Mouse (Mus musculus): ENCODE data around the gene Oprm1. TPM values are rescaled to one million over a fixed set of nuclear protein-coding genes. Genes with fewer than 3 reads are reported as not detected.

The Oprm1 gene
- total RNA-seq, 2 experiments from 2014 or later, result not detected

GRCm38 (mm10) chr10:6909763-6910162 lies 151.5 kb downstream of the Oprm1 start:
- Histone ChIP-seq H3K27ac (no peak overlapping the region), H3K4me3 (no peak overlapping the region)
- no peak for DNase-seq
- no peak for TF ChIP-seq CTCF (IDR thresholded peaks at IDR 0.05)
- intact Hi-C loops (cut with DNase I), result no loop called here

DNA sequence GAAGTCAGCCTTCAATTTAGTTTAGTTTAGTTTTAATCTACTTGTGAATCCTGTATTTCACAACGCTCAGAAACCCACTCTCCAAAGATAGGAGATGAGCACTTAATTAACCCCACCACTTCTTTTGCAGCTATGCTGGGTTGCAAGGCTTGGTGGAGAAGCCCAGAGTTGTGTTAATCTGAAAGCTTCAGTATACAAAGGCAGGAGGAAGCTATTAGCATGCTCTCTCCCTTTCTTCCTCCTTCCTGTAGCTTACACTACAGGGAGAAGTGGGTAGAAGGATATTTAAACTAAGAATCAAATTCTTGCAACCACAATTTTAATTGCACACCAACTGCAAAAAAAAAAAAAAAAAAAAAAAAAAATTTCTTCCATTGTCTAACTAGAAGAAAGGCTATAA lies 157.7 kb downstream of the Oprm1 start:
- Histone ChIP-seq H3K4me3 (no peak overlapping the region), H3K27ac (no peak overlapping the region)
- no peak for DNase-seq
- no peak for TF ChIP-seq CTCF (IDR thresholded peaks at IDR 0.05)
- intact Hi-C loops (cut with DNase I), result no loop called here

DNA sequence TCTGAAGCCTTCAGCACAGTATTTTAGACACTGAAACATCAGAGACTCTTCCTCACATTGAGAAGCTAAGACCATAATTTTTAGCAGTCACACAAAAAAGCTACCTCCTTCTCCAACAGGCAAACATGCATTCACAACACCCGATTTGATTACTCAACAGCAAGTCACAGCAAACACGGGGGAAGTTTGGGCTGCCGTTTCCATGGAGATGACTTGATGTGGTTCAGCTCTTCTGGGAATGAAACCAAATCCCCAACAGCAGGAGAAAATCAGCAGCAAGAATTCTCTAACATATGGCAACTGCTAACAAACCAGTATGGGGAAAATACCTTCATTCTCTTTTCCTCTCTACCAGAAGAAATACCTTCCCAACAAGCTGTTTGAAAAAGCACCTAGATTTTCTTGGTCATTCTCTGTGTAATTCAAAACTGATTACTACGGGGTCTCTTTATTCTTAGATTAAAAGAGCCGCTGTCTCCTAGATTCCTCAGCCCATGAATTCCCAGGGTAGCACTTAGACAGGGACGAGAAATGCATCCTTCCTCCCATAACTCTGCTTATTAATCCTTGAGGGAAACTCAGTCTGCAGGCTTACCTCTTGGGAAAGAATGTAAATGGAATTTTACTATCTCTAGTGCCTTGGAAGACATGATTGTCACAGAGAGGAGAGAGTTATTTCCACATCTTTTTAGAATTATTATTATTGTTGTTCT lies 158.4 kb downstream of the Oprm1 start:
- TF ChIP-seq CTCF (IDR thresholded peaks at IDR 0.05), result no peak
- no peak overlapping the region for H3K4me3 ChIP-seq
- DNase-seq, result no peak
- H3K27ac ChIP-seq, result no peak overlapping the region
- intact Hi-C loops (cut with DNase I), result no loop called here

GRCm38 (mm10) chr10:6926724-6927123 lies 168.4 kb downstream of the Oprm1 start:
- Histone ChIP-seq H3K4me3 (no peak overlapping the region), H3K27ac (no peak overlapping the region)
- TF ChIP-seq CTCF (IDR thresholded peaks at IDR 0.05), result no peak
- intact Hi-C loops (cut with DNase I), result no loop called here
- DNase-seq, result no peak

DNA sequence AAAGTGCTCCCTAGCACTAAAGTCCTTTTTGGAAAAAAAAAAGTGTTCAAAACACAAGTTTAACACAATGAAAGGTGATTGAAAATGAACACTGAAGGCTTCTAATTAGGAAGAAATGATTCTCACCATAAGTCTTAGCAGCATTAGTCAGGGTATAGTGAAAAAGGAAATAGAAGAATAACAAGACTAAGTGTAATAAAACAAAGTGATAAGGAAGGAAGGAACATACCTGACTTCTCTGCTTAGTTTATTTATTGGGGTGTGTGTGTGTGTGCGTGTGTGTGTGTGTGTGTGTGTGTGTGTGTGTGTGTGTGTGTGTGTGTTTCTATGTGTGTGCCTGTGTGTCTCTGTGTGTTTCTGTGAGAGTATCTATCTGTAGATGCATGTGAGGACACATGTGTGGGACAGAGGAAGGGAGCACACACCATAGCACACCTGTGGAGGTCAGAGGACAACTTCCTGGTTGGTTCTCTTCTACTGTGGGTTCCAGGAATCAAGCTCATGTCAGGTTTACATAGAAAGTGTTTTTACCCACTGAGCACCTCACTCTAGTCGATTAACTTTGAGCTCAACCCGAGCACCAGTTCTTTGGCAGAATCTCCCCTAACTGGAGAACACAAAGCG lies 169.4 kb downstream of the Oprm1 start:
- intact Hi-C loops (cut with DNase I), result no loop called here
- no peak overlapping the region for H3K27ac ChIP-seq
- H3K4me3 ChIP-seq, result no peak overlapping the region
- no peak for DNase-seq
- no peak for TF ChIP-seq CTCF (IDR thresholded peaks at IDR 0.05)

GRCm38 (mm10) chr10:6928905-6929304 lies 170.6 kb downstream of the Oprm1 start:
- no peak for DNase-seq
- no peak overlapping the region for H3K27ac ChIP-seq
- no peak overlapping the region for H3K4me3 ChIP-seq
- intact Hi-C loops (cut with DNase I), result no loop called here
- TF ChIP-seq CTCF (IDR thresholded peaks at IDR 0.05), result no peak

DNA sequence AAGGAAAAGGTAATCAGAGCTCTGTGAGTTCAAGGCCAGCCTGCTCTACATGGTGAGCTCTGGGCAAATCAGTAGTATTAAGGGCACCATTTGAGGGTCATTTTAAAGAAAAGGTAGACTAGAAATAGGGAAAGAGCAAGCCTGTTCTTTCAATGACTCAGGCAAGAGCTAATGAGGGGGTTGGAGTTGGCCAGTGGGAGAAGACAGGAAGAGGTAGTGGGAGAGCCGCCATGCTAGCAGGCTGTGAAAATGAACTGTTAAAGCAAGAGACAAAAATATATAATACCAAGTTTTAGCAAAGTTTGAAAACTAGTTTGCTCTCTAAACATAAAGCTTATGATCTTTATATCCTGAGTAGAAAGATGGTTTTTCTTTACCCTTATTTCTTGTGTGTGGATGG lies 172.1 kb downstream of the Oprm1 start:
- intact Hi-C loops (cut with DNase I), result no loop called here
- Histone ChIP-seq H3K27ac (no peak overlapping the region), H3K4me3 (no peak overlapping the region)
- no peak for TF ChIP-seq CTCF (IDR thresholded peaks at IDR 0.05)
- DNase-seq, result no peak

GRCm38 (mm10) chr10:6930889-6931288 lies 172.6 kb downstream of the Oprm1 start:
- Histone ChIP-seq H3K4me3 (no peak overlapping the region), H3K27ac (no peak overlapping the region)
- intact Hi-C loops (cut with DNase I), result no loop called here
- no peak for DNase-seq
- TF ChIP-seq CTCF (IDR thresholded peaks at IDR 0.05), result no peak

GRCm38 (mm10) chr10:6934776-6935175 lies 176.5 kb downstream of the Oprm1 start:
- no peak for DNase-seq
- Histone ChIP-seq H3K27ac (no peak overlapping the region), H3K4me3 (no peak overlapping the region)
- intact Hi-C loops (cut with DNase I), result no loop called here
- no peak for TF ChIP-seq CTCF (IDR thresholded peaks at IDR 0.05)

DNA sequence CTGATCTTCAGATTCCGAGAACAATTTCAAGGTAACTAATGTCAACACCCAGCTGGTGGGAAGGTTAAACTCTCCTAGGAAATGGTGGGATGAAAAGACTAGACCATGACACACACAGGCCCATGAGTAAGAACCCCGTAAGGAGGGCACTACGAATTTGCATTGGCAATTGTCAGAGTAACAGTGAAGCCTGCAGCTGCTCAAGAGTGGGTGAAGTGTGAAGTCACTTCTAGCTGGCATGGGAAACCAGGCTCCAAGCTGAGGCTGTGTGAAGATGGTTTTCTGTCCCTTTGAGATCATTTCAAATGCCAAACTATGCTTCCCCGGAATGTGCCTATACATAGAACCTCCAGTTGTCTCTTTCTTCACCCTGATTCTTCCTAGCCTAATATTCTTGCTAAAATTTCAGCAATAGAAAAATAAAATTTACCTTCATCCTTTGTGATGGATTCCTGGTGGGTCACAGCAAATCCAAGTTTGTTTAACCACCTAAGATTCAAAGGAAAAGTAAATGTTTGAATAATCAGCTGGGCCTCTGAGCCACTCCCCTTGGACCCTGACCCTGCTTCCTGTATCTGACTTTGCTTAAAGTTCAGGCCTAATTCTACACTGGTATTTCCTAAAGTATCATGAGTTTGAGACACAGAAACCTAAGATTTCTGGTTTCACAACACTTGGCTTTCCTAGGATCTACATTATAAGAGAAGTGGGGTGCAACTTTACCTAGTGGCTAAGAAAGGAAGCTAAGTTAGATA lies 178.5 kb downstream of the Oprm1 start:
- H3K27ac ChIP-seq, result no peak overlapping the region
- H3K4me3 ChIP-seq, result no peak overlapping the region
- intact Hi-C loops (cut with DNase I), result no loop called here
- TF ChIP-seq CTCF (IDR thresholded peaks at IDR 0.05), result no peak
- no peak for DNase-seq

GRCm38 (mm10) chr10:6953115-6953514 lies 194.8 kb downstream of the Oprm1 start:
- TF ChIP-seq CTCF (IDR thresholded peaks at IDR 0.05), result no peak
- DNase-seq, result no peak
- H3K4me3 ChIP-seq, result no peak overlapping the region
- H3K27ac ChIP-seq, result no peak overlapping the region
- intact Hi-C loops (cut with DNase I), result no loop called here

DNA sequence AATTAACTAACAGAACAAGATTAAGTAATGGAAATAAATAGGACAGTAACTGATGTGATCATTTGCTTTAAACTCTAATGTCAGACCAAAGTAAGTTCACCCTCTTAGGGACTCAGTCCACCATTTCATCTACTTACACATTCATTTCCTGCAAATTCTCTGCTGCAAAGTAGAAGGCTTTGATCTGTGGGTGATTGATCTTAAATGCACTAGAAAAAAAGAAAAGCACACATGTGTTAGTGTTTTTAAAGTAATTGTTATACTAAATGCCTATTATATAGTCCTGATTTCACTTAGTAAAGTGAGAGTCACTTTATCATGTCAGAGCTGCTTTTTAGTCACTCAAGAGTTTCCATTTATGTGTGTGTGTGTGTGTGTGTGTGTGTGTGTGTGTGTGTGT lies 196.2 kb downstream of the Oprm1 start:
- intact Hi-C loops (cut with DNase I), result no loop called here
- no peak overlapping the region for H3K4me3 ChIP-seq
- DNase-seq, result no peak
- TF ChIP-seq CTCF (IDR thresholded peaks at IDR 0.05), result no peak
- no peak overlapping the region for H3K27ac ChIP-seq

- intact Hi-C loops (cut with DNase I), result no loop called here
- DNase-seq, result no peak
Observed at GRCm38 (mm10) chr10:6956357-6956756, 198.1 kb downstream of the Oprm1 start.

More at GRCm38 (mm10) chr10:6956357-6956756, 198.1 kb downstream of the Oprm1 start:
- no peak for TF ChIP-seq CTCF (IDR thresholded peaks at IDR 0.05)
- Histone ChIP-seq H3K4me3 (no peak overlapping the region), H3K27ac (no peak overlapping the region)

Measured in gastrocnemius, adult 2 months (tissue).